Mouse (Mus musculus) adrenal gland, adult 18-20 months (tissue): ENCODE data around the gene Vps41. TPM values are rescaled to one million over a fixed set of nuclear protein-coding genes. Genes with fewer than 3 reads are reported as not detected.
A peak's percentile ranks its signal among the peaks of the same experiment; 100 is the strongest.

Experiments
- DNase-seq, 2 experiments: peaks; one replicate each; pipeline ENCODE4 v3.0.0; 2021 to 2022; ENCODE audit warnings: low spot score in 2 of 2
- total RNA-seq, 2 experiments: library from RNA; stranded (reverse); gene quantifications; 1 replicate in 1 of 2; 2 replicates in 1 of 2; pipeline ENCODE4 v1.2.3; 2021

The Vps41 gene
- total RNA-seq, 2 experiments from 2014 or later, result 63.4 to 76.4 TPM

DNA sequence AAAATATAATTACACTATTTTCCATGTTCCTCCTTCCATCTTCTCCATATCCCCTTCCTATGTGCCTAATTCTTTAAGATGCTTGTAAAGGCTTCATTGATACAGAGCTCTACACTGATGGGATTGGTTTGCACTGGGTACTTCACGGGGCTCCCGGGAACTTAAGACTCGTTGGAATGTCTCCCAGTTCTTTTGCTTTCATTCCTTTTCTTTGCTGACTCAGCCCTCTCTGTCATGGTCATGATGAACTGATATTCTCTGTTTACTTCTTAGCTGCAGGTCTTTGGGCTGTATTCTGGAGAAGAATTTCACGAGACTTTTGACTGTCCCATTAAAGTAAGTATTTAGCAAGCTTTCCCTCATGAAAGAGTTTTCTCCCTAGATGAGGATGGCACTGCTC is 74.2 kb downstream of the Vps41 start:
- DNase-seq, result no peak

DNA sequence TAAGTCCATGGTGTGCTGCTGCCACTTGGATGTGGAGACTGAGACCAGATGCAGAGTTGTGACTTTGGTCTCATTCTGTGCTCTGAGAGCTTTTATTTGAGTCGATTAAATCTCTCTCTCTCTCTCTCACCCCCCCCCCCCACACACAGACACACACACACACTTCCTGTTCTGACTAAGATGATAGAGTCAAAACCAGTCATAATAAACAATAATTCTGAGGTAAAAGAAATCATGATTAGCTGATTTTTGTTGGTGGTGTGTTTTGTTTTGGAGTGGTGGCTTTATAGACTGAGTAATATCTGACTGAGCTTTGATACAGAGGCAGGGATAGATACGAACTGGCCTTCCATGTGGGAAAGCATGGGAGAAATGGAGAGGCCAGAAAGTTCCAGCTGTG is 74.6 kb downstream of the Vps41 start:
- DNase-seq, result no peak

DNA sequence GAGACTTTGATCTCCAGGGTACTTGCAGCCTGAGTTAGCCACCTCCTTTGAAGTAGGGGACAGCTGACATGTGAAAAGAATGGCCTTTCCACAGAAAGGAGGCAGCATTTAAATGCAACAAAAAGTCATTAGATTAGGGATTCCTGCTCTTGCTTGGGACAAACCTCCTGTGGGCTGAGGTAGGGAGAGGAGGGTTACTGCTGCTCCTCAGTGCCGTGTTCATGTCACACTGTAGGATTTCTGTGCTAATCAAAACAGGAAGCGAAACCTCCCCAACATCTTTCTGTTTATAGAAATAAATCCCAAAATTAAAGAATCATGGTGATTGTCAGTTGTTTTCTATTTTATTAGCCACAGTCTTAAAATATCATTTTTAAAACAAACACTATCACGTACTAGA is 77.4 kb downstream of the Vps41 start:
- DNase-seq, result no peak

- DNase-seq, result no peak
Measured at GRCm38 (mm10) chr13:18797555-18797954, 80.5 kb downstream of the Vps41 start.

GRCm38 (mm10) chr13:18800434-18800833 is 83.3 kb downstream of the Vps41 start:
- DNase-seq, result no peak

DNA sequence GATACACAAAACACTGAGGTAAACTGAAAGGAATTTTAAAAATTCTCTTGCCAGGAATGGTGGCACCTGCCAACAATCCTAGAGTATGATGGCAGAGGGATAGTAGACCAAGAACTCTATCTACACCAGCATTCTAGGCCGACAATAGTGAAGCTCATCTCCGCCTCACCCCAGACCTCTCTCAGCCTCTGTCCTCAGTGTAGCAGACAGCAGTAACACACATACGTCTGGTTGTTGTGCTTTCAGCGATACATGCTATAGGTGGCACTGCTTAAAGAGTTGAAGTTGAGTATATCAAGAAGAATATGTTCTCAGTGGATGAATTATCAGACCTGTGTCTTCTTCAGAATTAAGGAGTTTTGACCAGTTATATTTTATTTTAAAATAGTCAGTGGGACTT is 92.4 kb downstream of the Vps41 start:
- no peak for DNase-seq

GRCm38 (mm10) chr13:18809978-18810675 is 93.0 kb downstream of the Vps41 start:
- DNase-seq, result peak; percentile 40 to 46

DNA sequence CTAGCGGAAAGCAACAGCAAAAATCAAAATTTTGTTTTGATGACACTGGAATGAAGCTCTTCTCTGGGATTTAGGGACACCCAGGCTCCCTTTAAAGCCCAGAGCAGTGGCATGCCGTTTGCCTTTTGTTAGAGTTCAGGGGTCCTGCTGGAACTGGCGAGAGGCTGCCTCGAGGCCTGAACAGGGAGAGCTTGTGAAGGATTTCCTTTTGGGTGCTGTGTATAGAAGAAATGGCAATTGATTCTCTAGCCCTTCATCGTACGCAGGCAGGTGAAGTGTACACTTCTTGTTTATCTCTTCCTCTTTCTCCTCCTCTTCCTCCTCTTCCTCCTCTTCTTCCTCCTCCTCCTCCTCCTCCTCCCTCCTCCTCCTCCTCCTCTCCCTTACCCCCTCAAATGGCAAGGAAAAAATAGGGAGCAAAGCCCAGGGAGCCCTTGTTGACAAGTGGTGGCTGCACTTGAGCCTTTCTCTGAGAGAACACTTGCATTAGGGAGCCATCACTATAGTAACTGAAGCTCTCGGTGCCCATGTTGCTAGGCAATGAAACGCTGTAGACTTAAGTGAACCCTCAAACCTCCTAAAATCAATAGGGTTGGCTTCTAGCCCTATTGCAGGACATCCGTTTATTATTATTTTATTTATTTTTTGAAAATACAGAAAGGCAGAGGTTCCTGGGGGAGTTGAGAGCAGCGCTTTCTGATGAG is 107.5 kb downstream of the Vps41 start:
- DNase-seq, result no peak

GRCm38 (mm10) chr13:18827029-18827428 is 109.9 kb downstream of the Vps41 start:
- DNase-seq, result no peak

DNA sequence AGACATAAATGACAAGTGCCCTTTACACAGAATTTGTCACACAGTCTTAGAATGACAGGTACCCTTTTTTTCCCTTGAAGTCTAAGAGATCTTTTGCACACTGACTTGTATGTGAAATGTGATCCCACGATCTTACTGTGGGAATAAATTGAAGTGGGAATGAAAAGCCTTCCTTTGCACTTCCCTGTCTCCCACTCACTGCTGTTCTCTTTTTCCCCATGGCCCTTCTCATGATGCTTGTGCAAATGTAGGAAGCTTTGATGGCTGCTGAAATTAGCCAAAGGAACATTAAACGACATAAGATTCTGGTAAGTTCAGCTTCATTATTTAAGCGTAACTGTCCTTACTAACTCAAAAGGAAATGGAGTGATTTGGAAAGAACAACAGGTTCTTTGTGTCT is 113.4 kb downstream of the Vps41 start:
- DNase-seq, result no peak

DNA sequence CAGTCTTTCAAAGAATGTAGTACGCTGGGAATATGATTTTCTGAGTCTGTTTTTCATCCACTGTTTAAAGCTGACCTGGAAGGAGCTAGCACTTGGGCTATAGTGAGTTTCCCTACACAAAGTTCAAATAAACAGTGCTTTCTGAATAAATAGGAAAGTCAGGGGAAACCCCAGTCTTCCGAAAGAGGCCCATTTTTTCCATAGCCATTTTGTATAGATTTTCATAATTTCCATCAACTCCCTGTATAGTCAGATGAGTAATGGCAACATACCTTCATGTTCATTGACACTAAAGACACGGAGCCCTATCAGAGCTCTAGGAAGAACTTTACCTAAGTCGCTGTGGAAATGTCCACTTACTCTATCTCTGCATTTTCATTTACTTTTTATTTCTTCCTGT is 122.1 kb downstream of the Vps41 start:
- DNase-seq, result no peak

DNA sequence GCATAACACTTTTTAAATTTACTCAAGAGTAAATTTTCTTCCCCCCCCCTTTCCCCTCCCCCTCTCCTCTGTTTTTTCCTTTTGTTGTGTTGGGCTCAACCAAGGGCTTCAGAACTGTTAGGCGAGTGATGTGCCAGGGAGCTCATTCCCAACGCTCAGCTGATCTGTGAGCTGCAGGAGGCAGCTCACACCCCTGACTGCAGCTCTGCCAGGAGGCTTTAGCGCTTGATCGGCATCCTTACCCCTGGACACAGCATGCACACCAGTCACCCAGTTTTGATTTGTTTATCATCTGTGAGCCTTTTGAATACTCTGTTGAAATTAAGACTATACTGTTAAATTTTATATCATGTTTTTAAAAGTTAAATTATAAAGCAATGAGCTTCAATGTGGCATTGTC is 123.3 kb downstream of the Vps41 start:
- no peak for DNase-seq

GRCm38 (mm10) chr13:18841019-18841418 is 123.9 kb downstream of the Vps41 start:
- DNase-seq, result no peak

GRCm38 (mm10) chr13:18841752-18842282 is 124.7 kb downstream of the Vps41 start:
- DNase-seq, result no peak

DNA sequence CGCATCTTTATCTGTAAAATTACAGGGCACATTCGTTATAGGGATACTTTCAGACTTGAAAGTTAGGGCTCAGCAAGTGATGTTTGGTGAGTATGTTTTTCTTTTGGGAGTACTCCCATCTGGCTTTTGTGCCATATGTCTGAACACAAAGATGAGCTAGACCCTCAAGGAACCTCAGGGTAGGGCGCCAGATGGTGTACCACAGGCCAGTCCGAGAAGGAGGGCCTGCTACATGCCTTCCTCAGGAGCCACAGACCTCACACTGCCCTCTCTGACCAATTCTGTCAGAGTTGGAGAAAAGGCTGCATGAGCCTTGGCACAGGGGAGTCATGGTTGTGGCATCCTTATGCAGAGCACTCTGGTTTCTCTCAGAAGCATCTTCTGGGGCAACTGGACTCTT is 125.5 kb downstream of the Vps41 start:
- DNase-seq, result no peak

- DNase-seq, result no peak
Measured at GRCm38 (mm10) chr13:18843546-18843945, 126.5 kb downstream of the Vps41 start.

- no peak for DNase-seq
Measured at GRCm38 (mm10) chr13:18847386-18847785, 130.3 kb downstream of the Vps41 start.

GRCm38 (mm10) chr13:18849563-18849962 is 132.5 kb downstream of the Vps41 start:
- no peak for DNase-seq

DNA sequence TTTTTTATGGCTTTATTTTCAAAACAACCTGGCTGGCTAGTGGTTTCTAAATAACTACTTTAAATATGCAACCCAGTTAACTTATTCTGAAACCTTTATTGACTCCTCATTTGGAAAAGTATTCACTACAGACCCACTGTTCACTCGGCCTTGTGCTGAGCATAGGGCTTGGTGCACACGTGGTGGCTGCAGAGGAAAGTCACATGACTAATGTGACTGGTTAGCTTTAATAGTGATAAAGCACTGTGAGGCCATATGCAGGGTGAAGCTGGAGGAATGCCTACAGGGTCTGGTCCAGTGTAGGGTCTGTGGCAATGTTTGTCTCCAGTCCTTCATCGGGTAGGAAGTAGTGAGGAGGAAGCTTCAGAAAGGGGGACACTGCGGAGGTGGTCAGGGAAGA is 134.1 kb downstream of the Vps41 start:
- DNase-seq, result no peak

GRCm38 (mm10) chr13:18852718-18853117 is 135.6 kb downstream of the Vps41 start:
- no peak for DNase-seq

- no peak for DNase-seq
Measured at GRCm38 (mm10) chr13:18856026-18856802, 139.1 kb downstream of the Vps41 start.

GRCm38 (mm10) chr13:18858183-18858582 is 141.1 kb downstream of the Vps41 start:
- DNase-seq, result no peak
